Mouse (Mus musculus) thymus, postnatal 0 days (tissue): ENCODE data around the gene Ralgps2. TPM values are rescaled to one million over a fixed set of nuclear protein-coding genes. Genes with fewer than 3 reads are reported as not detected.

Experiments used
- DNase-seq: peaks from one replicate; pipeline ENCODE4 v3.0.0-alpha.2; 2015; ENCODE audit warnings: low spot score
- polyA plus RNA-seq: library from polyadenylated mRNA; unstranded; fragments of >200 nt; fragmentation: Nextera tagmentation; extraction: Ambion mirVana; gene quantifications from 2 replicates; pipeline ENCODE4 v1.2.1, GENCODE M21; 2015

Ralgps2 gene
- polyA plus RNA-seq, 1 experiment from 2014 or later = 131 TPM

DNA sequence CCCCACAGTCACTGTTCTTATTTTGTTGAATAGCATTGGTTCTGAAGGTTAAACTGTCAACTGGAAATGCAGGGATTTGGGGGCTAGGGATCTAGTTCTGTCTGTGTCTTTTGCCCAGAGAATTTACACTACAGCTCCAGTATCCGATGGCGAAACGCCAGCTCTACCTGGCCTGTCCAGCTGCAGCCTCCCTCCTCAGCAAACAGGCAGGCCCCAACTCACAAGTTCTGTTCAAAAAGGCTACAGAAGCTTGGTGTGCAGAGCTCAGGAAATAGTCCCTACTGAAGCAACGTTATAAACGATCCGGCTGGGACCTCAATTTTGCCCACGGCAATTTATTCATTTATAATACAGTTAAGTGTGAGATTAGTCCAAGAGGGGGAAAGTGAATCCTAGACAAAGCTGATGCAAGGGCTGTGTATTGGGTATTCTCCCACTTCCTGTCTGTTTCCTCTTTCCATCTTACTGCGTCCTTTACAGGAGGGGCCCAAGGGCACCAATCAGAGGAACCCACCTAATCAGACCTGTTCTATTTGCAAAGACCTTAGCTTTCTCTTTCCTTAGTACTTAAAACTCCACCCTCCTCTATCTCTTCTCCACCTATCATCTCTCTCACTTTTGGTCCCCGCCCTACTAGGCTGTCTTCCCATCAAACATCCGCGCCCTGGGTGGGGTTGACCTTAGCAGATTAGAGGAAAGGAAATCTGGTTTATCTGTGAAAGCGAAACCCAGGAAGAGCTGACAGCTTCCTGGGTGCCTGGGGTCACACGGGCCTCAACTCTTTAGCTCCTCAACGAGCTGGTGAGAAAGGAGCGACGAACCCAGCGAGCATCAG is 16.7 kb upstream of the Ralgps2 start:
- peak; percentile 83 for DNase-seq

DNA sequence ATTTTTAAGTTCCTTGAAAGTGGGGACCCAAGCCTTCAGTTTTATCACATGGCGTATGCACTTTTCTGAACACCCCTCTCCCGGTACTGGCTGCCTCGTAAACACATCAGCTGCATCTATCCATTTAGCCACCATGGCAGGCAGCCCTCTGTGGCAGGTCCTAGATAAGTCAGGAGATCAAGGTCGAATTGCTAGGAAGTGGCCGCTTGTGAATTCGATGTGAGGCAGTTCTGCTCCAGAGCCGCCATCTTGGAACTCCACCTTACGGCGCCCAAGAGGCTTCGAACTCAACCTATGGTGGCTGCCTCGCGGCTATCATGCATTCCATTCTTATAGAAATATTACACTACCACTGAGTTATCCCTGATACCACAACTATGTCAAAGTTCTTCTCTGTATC is 14.8 kb upstream of the Ralgps2 start:
- DNase-seq = no peak

DNA sequence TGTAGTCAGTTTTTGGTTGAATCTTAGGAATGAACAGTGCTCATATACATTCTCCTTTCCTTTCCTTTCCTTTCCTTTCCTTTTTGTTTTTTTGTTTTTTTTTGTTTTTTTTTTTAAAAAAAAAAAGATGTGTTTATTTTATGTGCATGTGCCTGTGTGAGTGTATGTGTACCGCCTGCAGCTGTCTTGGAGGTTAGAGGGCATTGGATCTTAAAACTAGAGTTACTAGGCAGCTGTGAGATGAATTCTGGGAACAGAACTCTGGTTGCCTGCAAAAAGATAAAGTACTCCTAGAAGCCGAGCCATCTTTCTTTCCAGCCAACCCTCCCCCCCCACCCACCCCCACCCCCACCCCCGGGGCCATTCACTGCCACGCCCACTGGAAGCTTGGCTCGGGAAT is 10.9 kb upstream of the Ralgps2 start:
- DNase-seq = no peak

DNA sequence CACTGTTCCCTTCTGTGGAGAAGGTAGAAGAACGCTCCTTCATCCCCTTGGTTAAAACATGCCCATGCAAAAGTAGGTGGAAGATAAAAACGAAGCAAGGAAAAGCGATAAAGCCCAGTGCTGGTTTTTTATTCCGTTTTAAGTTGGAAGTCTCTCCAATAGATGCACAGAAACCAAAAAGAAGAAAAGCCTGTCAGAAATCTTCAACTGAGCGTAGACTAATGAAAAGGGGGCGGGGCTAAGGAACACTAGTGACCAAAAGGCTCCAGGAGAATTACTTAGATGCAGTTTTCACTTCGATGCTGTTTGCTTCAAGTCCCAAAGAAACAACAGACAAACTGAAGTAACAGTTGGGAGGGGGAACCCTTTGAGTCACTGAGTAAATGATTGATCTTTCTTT is 1.2 kb upstream of the Ralgps2 start:
- DNase-seq = no peak

DNA sequence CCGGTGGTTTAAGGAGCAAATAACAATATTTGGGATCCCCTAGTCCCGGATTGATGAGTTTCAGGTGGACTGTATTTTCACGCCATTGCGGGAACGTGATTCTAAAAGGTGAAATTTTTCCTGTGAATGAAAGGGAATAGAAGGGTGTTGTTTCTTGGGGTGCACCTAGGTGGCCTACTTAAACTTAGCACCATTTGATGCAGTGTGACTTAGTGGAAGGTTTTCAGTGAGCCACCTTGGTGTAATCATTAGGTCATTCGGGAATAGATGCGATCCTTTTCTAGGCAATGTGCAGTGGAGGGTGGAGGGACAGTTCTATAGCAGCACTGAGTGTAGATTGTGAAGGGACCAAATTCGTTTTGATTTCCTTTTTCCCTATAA is 706 bp upstream of the Ralgps2 start:
- DNase-seq = no peak

DNA sequence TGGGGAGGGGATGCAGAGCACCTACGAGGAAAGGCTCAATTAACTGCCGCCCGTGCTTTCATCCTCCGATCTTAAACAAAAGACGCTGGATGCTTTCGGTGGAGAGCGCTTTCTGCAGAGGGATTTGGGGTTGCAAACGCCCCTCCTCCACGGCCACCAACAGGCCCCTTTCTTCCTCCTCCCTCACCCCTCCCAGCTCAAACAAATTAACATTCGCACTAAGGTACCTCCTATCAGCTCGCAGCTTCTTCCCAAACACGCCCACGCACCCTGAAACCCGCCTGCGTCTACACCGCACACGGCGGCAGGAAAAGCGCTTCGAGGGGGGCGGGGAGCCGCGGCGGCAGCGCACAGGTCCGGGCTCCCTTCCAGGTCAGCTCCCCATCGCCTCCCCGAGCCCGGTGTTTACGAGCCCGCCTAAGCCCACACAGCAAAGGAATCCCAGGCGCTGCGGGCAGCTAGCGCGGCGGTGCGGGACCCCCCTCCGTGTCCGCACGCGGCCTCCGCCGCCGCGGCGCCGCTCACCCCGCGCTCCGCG is 652 bp downstream of the Ralgps2 start:
- DNase-seq = peak; percentile 95

DNA sequence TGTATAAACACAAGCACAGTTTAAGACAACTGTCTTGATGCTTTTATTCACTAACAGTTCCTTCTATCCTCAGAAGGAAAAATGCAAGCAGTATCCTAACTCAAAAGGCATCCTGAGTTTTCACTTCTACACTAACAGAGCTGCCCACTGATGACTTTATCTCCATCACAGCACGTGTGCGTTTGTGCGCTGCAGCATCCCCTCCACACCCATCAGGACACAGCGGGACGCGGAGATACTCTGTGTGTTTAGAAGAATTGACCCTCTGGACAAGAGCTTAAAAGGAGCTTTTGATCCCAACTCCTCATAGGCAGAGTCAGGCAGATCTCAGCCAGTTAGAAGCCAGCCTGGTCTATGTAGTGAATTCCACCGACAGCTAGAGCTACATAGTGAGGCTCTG is 2.0 kb downstream of the Ralgps2 start:
- DNase-seq = no peak

DNA sequence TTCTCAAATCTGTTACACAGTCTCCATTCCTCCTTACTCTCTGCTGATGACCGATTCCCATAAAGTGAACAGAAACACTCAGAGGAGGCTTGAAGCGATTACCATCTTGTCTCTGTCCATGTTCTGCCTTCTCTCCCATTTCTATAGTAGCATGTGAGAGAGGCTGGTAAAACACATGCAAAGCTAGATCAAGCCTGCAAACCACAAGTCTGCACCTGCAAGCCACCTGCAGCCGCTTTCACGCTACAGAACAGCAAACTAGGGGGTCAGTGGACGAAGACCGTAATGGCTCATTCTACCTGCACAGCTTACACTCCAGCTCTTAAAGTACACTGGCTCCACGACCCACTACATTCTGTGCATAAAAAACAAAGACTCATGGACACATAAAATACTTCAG is 5.7 kb downstream of the Ralgps2 start:
- DNase-seq = peak; percentile 78

DNA sequence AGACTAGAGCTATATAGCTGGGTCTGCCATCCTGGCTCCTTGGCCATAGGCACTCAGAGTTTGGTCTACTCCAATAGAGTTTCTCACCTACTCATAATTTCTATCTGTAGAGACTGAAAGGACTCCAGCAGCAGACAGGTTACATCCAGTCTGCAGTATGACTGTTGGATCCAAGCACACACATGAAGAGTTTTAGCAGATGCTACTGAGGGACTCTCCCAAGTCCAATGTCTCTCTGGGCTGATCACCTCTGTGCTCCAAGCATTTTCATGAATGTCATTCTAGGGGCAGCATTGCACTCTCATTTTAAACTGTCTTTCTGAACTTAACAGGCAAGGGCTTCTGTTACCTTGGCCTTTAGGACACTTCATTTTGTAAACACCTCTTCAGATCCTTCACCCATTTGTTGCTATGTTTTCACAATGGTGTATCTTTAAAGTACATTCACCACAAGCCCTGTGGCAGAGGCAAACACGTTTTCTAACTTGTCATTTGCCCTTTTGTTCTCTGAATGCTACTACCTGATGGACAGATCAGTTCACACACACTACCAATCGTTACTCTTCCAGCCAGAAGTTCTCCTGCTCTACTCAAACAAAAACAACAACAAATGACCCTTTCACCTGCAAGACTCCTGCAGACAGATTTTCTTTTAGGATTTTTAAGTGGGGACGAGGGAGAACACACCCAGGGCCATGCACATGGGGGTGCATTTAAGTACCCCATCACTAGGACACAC is 7.2 kb downstream of the Ralgps2 start:
- no peak for DNase-seq

DNA sequence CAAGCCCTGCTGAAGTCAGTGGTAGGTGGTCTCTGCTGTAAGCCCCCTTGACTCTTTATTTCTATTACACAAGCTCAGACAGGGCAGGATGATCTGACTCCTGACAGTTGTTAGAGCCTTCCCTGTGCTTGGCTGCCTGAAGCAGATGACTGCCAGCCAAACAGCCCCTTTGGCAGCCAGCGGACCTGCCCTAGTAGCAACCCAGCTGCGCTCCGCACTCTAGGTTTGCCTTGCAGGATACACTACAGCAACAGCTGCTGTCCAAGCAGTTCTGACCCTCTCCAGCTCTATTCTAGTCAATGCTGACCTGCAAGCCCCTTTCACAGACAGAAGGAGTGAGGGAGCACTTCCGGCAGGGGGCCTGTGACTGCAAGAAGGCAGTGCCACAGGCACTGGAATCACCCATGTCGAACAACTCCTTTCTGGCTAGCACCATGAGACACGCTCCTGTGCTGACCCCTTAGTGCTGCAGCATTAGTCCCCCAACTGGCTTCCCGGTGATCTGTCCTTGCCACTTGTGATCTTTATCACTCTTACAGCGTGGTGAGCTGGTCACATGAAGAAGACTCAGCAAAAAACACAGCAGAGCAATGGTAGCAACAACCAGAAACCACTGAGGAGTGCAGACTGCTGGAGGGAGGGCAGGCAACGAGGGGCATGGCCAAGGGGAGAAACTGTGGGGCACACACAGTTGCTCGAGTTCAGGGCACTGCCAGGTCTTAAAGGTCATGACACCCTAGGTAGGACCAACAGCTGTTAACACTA is 8.1 kb downstream of the Ralgps2 start:
- no peak for DNase-seq

DNA sequence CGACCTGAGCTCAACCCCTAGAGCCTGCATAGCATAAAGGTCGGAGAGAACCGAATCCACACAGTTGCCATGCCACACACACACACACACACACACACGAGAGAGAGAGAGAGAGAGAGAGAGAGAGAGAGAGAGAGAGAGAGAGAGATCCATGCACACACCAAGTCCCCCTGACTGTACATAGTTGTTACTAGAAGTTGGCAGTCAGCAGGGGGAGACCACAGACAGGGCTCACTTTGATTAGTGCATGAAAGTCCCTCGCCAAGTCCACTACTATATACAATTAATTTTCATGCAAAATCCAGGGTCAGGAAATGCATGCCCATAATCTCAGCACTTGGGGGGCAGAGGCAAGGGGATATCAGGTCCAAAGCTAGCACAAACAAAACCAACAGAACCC is 9.2 kb downstream of the Ralgps2 start:
- DNase-seq = no peak

DNA sequence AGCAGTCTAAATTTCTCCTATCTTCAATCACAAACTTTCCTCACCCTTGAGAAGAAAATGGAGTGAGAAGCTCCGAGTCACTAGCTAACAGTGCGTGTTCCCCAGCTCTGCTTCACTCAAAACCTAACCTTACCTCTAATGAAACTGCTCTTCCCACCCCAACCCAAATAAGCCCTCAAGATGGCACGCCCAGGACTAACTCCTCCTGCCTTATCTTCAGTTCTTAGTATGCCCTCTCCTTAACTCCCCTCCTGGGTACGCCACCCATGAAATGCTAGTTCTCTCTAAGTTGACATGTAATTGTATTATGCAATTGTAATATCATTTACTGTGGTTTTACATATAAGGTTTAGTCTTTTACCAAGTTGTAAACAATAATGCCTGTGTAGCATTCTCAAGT is 11.2 kb downstream of the Ralgps2 start:
- DNase-seq = no peak

DNA sequence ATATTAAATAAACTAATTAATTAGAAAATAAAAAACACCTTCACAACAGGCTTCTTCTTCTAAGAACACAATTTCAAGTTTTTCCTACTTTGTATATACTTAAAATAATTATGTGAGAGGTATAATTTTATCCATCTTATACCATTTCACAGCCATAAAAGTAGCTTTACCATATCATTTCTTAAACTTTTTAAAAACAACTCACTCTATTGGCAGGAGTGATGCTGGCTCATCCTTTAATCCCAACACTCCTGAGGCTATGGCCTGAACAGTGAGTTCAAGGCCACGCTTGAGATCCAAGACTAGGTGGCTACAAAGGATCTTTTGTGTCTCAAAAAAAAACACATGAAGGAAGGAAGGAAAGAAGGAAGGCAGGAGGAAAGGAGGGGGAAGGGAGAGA is 15.9 kb downstream of the Ralgps2 start:
- DNase-seq = no peak

DNA sequence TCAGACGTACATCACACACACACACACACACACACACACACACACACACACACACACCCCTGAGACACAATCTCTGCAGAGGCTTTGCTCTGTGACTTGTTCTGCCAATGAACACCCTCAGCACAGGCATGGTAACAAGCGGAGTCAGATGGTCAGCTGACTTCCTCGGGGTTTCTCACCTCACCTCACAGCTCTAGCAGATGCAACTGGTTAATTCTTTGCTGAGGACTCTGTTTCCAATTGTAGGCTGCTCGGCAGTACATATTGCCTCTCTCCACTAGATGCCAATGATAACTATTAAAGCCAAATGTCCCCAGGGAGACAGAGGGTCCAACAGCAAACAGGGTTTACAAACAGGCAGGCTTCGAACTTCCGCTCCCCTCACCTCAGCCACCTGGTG is 16.5 kb downstream of the Ralgps2 start:
- no peak for DNase-seq

DNA sequence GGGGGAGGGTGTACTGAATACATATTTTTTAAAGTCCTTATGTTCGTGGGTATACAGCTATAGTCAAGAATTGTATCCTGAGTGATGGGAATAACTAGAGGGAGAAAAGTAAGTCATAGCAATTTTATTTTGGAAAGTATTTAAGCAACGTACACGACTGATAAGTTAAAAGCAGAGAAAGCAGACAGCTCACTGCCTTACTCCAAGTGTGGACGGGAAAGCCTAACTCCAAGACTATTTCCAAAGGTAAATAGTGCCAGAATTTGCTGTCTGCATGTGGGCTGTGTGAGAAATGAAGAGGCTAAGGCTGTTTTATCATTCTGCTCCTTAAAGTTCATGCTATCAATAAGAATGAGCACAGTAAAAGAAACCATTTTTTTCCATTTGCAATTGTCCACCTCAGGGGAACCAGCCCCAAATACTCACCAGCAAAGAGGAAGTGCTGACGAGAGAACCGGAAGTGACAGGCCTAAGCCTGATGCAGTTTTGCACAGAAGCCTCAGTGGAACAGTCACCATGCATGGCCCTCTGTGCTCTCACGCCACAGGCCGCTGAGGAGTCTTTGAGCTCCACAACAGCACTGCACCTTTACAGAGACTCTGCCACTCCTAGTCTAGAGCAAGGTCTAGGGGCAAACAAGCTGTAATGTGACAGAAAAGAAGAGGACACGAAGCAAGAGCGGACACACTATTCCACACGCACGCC is 18.0 kb downstream of the Ralgps2 start:
- DNase-seq = peak; percentile 60

DNA sequence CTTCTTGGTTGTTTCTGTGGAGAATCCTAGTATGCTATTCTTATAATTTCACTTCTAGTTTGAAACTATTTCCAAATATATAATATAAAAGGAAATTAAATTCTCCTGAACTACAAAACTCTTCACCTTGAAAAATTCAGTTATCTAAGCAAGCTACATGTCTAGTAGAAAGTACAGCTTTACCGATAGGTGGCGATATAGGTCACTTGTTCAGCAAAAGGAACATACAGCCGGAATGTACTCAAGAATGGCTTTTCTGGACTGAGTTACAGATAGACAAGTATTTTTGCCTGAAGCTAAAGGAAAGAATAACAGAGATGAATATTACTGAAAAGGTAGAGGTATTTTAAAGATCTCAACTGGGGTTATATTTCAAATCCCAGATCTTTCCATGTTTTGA is 22.0 kb downstream of the Ralgps2 start:
- DNase-seq = peak; percentile 83

DNA sequence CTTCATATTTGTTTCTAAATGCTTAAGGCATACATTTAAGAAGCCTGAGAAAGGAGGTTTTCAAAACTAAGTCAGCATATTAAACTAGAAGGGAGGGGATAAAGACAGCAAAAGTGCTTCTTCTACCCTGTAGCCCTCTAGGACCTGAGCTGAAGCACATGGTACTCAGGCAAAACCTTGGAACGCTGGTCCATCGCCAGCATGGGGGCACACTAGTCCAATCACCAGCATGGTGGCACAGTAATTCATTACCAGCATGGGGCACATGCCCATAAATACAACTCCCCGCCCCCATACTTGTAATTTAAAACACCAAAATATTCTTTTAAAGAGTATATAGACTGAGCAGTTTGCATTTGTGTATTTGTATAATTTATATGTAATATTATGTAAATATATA is 23.1 kb downstream of the Ralgps2 start:
- DNase-seq = no peak

DNA sequence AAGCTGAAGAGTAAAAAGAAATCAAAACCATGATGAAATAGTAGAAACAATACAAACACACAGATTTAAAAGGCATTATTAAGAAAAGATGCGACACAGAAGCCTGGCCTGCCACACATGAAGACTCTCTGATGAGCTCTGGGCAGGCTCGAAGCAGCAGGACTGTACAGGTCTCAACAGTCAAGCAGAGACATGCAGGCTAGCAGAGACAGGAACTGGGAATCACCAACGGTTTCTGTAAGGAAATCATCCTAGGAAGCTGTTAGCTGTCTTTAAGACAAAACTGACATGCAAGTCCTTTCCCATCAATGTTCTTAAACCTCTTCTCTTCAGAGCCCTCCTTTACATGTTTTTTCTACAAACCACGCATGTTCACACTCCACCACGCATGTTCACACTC is 24.5 kb downstream of the Ralgps2 start:
- no peak for DNase-seq

DNA sequence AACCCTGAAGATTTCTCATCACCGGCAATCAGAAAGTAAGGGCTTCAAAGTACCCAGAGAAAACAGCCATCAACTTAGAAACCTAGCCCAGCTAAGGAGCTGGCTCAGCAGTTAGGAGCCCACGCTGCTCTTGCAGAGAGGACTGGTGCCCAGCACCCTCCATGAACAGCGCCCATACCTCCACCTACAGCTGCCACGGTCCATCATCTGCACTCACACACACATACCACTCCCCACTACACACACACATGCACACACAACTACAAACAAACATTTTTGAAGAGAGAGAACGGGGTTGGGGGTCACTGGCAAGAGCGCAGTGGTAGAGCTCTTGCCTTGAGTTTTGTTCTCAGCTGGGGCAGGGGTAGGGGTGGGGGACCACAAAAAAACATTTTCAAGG is 26.2 kb downstream of the Ralgps2 start:
- peak; percentile 55 for DNase-seq

DNA sequence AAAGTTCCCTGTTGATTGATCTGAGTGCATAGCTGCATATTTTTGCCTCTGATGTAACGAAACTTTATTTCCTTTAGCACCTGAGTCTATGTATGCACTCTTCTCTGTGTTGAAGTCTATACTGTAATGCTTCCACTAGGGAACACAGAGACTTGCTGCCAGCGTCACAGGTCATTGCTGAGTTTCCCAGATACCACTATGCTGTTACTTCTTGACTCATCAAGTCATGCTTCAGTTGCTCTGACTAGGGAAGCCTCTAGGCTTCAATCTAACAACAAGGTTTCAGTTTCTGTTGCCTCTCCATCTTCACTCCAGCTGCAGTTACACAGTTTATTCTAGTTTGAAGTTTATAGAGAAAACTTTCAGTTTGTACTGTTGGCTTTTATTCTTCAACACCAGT is 28.5 kb downstream of the Ralgps2 start:
- DNase-seq = no peak

DNA sequence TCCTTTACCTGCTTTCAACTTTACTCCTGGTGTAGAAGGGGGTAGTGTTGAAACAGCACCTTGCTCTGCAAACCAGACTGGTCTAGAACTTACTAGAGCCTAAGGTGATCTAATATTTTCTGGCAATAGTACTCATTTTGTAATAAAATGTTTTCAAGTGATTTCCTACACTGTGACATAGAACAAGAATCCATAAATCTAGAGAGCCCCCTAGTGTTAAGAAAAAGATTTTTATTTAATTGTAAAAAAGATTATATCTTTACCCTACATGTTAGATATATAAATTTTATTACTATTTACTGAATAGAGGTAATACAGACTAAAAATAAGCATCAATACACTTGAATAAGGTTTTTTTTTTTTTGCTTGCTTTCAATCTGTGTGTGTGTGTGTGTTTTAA is 29.6 kb downstream of the Ralgps2 start:
- no peak for DNase-seq
